Mouse (Mus musculus) liver, adult 2 months (tissue): ENCODE measurements at regions not wholly inside any gene's neighbourhood (a gene's known extent, or its start where the extent isn't known, plus 50 kb on each side); places are given as distances from the start of the nearest gene placed in this dataset.

Experiments
- CTCF ChIP-seq: fragments of 200-500 bp; IDR thresholded peaks from 2 replicates; pipeline ENCODE4 v1.5.1; 2011; ENCODE audit warnings: low read depth, low read length, control low read depth
- POLR2A ChIP-seq: fragments of 200-500 bp; IDR thresholded peaks from 2 replicates; pipeline ENCODE4 v1.6.1; 2011; ENCODE audit warnings: low read length, control low read depth; ENCODE audit not compliant: insufficient read depth; ENCODE audit errors: extremely low read depth

GRCm38 (mm10) chr8:35111130-35111529, 654.5 kb upstream of the Gm19410 start:
- TF ChIP-seq CTCF (no peak), POLR2A (no peak)
